ENCODE assay signal across 9 mouse cellular contexts in genomic region chr7:117393976-117394375, GRCm38 (mm10). TPM values are rescaled to one million over a fixed set of nuclear protein-coding genes. Genes with fewer than 3 reads are reported as not detected.
DNase-seq lines count a peak whose midpoint lies in the region; ATAC-seq and TF ChIP-seq lines count a peak whose summit lies in the region.
"Had no signal": no experiment of that assay in that cellular context is flagged by ENCODE, and none has a peak within 500 bp of the region (broad histone marks: within the 10 kb centered on the region; RNA-seq: fewer than 3 reads in every experiment).

No protein-coding gene starts in this region.

- no peak overlapping the region for H3K9ac ChIP-seq in forebrain, embryonic 12.5 days
- no peak overlapping the region for H3K9ac ChIP-seq in hindbrain, postnatal 0 days (replicated peaks; ENCODE audit: low read length)

- WGBS in spleen, adult 2 months: 12% methylated on average over 4 of the region's 4 CpGs
- WGBS in forebrain, embryonic 12.5 days: 87% methylated on average over 4 of the region's 4 CpGs
- WGBS in hindbrain, postnatal 0 days: 70% methylated on average over 4 of the region's 4 CpGs

- no peak for TF ChIP-seq CTCF in spleen, adult 2 months (IDR thresholded peaks at IDR 0.05; ENCODE audit: extremely low read depth, insufficient read depth, insufficient read length, insufficient replicate concordance)
- no peak for TF ChIP-seq CTCF in hindbrain, postnatal 0 days (IDR thresholded peaks at IDR 0.05; ENCODE audit: low read depth)

- no peak overlapping the region for H3K4me3 ChIP-seq in spleen, adult 2 months (ENCODE audit: extremely low read depth, insufficient read depth, insufficient read length)
- H3K4me3 ChIP-seq in forebrain, embryonic 12.5 days (replicated peaks): no peak overlapping the region
- no peak overlapping the region for H3K4me3 ChIP-seq in hindbrain, postnatal 0 days (ENCODE audit: low read length)

- H3K4me1 ChIP-seq in spleen, adult 2 months (ENCODE audit: control insufficient read depth, insufficient read depth, insufficient read length): peaks cover 8% of the 10 kb centered on the region; the same call in 1 of the 2 replicates
- peaks cover 11% of the 10 kb centered on the region; the same call in 1 of the 2 replicates for H3K4me1 ChIP-seq in forebrain, embryonic 12.5 days
- H3K4me1 ChIP-seq in hindbrain, postnatal 0 days (ENCODE audit: insufficient read depth, low read length): 0 out of 2 replicates have a peak, but pooled peaks cover 10% of the 10 kb centered on the region

- peak; percentile 93 to 94 for ATAC-seq in hematopoietic stem cell, adult 5-6 weeks (replicated peaks in 1 of 2; ENCODE audit: insufficient read depth in 1 of 2, low FRiP score in 2 of 2, low TSS enrichment in 1 of 2, low read depth in 1 of 2, poor library complexity in 2 of 2, severe bottlenecking in 2 of 2)
- peak; percentile 73 for ATAC-seq in megakaryocyte-erythroid progenitor cell, adult 5-6 weeks (replicated peaks; ENCODE audit: low FRiP score, low TSS enrichment, poor library complexity, severe bottlenecking)
- ATAC-seq in forebrain, embryonic 12.5 days (ENCODE audit: low FRiP score): no peak
- no peak for ATAC-seq in hindbrain, postnatal 0 days
- ATAC-seq: Patski had no signal

- 0 out of 2 replicates have a peak, but pooled peaks cover 3% of the 10 kb centered on the region for H3K9me3 ChIP-seq in forebrain, embryonic 12.5 days
- H3K9me3 ChIP-seq in hindbrain, postnatal 0 days (ENCODE audit: low read length): no peaks in the 10 kb centered on the region

- no peaks in the 10 kb centered on the region for H3K27me3 ChIP-seq in spleen, adult 2 months (ENCODE audit: control insufficient read depth, insufficient read depth, low read length)
- no peaks in the 10 kb centered on the region for H3K27me3 ChIP-seq in forebrain, embryonic 12.5 days
- no peaks in the 10 kb centered on the region for H3K27me3 ChIP-seq in hindbrain, postnatal 0 days (ENCODE audit: insufficient read depth, low read length)
- H3K27me3 ChIP-seq: Patski had no signal

- peak in 1 of 2 experiments; percentile 30 for DNase-seq in spleen, adult 2 months (ENCODE audit: low read depth in 1 of 2, low spot score in 2 of 2)
- no peak for DNase-seq in spleen, postnatal 14 days (ENCODE audit: low spot score in 2 of 2)
- DNase-seq in thymus, postnatal 4 days: peak; percentile 28
- DNase-seq in cerebellum, postnatal 36 days: no peak
- no peak for DNase-seq in hindbrain, postnatal 0 days (ENCODE audit: low spot score)

- H3K4me2 ChIP-seq in forebrain, embryonic 12.5 days: no peak overlapping the region
- H3K4me2 ChIP-seq in hindbrain, postnatal 0 days (ENCODE audit: low read depth, low read length): no peak overlapping the region

- H3K36me3 ChIP-seq in spleen, adult 2 months (ENCODE audit: control insufficient read depth, insufficient read depth, low read length): 0 out of 2 replicates have a peak, but pooled peaks cover 2% of the 10 kb centered on the region
- H3K36me3 ChIP-seq in forebrain, embryonic 12.5 days (replicated peaks): peaks cover 4% of the 10 kb centered on the region; the same call in 1 of the 2 replicates
- H3K36me3 ChIP-seq in hindbrain, postnatal 0 days (ENCODE audit: insufficient read depth, low read length): no peaks in the 10 kb centered on the region

- no peak for TF ChIP-seq POLR2A in spleen, adult 2 months (IDR thresholded peaks at IDR 0.05; ENCODE audit: low read depth, low read length)

- peak overlapping the region; percentile 31; the same call in 1 of the 2 replicates for H3K27ac ChIP-seq in spleen, adult 2 months (ENCODE audit: insufficient read depth, low read length)
- H3K27ac ChIP-seq in forebrain, embryonic 12.5 days: no peak overlapping the region
- H3K27ac ChIP-seq in hindbrain, postnatal 0 days: no peak overlapping the region

RNA-seq across cellular contexts. Expression of gene Xylt1, which starts 13.2 kb away (rescaled TPM):
- 7.8 and 8.6 TPM in 2 replicates for polyA plus RNA-seq in spleen, adult 2 months (2012; rRNA removed)
- total RNA-seq in hematopoietic stem cell, adult 5-6 weeks (2017): 11.2 and 15.2 TPM in 2 replicates
- 14.5 and 21.6 TPM in 2 replicates for total RNA-seq in megakaryocyte-erythroid progenitor cell, adult 5-6 weeks (2014; fragmentation: Nextera tagmentation)
- total RNA-seq in megakaryocyte-erythroid progenitor cell, adult 5-6 weeks (2017): 12.7 and 13.6 TPM in 2 replicates
- 3.4 and 5.0 TPM in 2 replicates for polyA plus RNA-seq in forebrain, embryonic 12.5 days (2016; fragmentation: Nextera tagmentation; extraction: Ambion mirVana)
- 16.6 and 26.1 TPM in 2 replicates for total RNA-seq in hindbrain, postnatal 0 days (2014; rRNA removed)
- 2.9 and 3.0 TPM in 2 replicates for polyA plus RNA-seq in hindbrain, postnatal 0 days (2015; fragmentation: Nextera tagmentation; extraction: Ambion mirVana)

Comparison
In these comparisons a context has a peak if more than half of its experiments do, and no peak if none do; other contexts are left out.
1. ATAC-seq: peak in hematopoietic stem cell, adult 5-6 weeks (2 of 2) and megakaryocyte-erythroid progenitor cell, adult 5-6 weeks (single experiment); none in forebrain, embryonic 12.5 days (single experiment) and hindbrain, postnatal 0 days (single experiment).